Mouse (Mus musculus) liver, adult 2 months (tissue): ENCODE measurements around the gene Spdye4c.

Experiments used
- CTCF ChIP-seq: fragments of 200-500 bp; IDR thresholded peaks from 2 replicates; pipeline ENCODE4 v1.5.1; 2011; ENCODE audit warnings: low read depth, low read length, control low read depth
- POLR2A ChIP-seq: fragments of 200-500 bp; IDR thresholded peaks from 2 replicates; pipeline ENCODE4 v1.6.1; 2011; ENCODE audit warnings: low read length, control low read depth; ENCODE audit not compliant: insufficient read depth; ENCODE audit errors: extremely low read depth

GRCm38 (mm10) chr2:128555082-128555481 is 35.9 kb upstream of the Spdye4c start:
- TF ChIP-seq CTCF (no peak), POLR2A (no peak)
